Mouse (Mus musculus): ENCODE data around the gene Zdhhc5. TPM values are rescaled to one million over a fixed set of nuclear protein-coding genes. Genes with fewer than 3 reads are reported as not detected.

The Zdhhc5 gene
- polyA plus RNA-seq, 1 experiment from 2014 or later, result 30.2 TPM

- Histone ChIP-seq H3K9me3 (no peaks in the 10 kb centered on the region), H3K4me3 (peak overlapping the region; percentile 75), H3K4me1 (peaks cover 60% of the 10 kb centered on the region), H3K27me3 (replicated peaks; ENCODE audit: low read depth, poor library complexity, severe bottlenecking) (no peaks in the 10 kb centered on the region), H3K36me3 (replicated peaks) (peaks cover 26% of the 10 kb centered on the region), H3K27ac (replicated peaks) (peak overlapping the region; percentile 100)
- DNase-seq (ENCODE audit: low spot score), result peak; percentile 98
- WGBS, result under 1% methylated on average over 26 of the region's 26 CpGs
Observed at GRCm38 (mm10) chr2:84742451-84743283, 27.7 kb upstream of the Zdhhc5 start.

GRCm38 (mm10) chr2:84741841-84742450, 27.0 kb upstream of the Zdhhc5 start:
- peaks cover 67% of the 10 kb centered on the region for H3K4me1 ChIP-seq
- no peak for DNase-seq (ENCODE audit: low spot score)
- under 1% methylated on average over 5 of the region's 5 CpGs for WGBS
- no peaks in the 10 kb centered on the region for H3K9me3 ChIP-seq
- peaks cover 26% of the 10 kb centered on the region for H3K36me3 ChIP-seq (replicated peaks)
- peak overlapping the region; percentile 100 for H3K27ac ChIP-seq (replicated peaks)
- no peaks in the 10 kb centered on the region for H3K27me3 ChIP-seq (replicated peaks; ENCODE audit: low read depth, poor library complexity, severe bottlenecking)
- H3K4me3 ChIP-seq, result peak overlapping the region; percentile 75

DNA sequence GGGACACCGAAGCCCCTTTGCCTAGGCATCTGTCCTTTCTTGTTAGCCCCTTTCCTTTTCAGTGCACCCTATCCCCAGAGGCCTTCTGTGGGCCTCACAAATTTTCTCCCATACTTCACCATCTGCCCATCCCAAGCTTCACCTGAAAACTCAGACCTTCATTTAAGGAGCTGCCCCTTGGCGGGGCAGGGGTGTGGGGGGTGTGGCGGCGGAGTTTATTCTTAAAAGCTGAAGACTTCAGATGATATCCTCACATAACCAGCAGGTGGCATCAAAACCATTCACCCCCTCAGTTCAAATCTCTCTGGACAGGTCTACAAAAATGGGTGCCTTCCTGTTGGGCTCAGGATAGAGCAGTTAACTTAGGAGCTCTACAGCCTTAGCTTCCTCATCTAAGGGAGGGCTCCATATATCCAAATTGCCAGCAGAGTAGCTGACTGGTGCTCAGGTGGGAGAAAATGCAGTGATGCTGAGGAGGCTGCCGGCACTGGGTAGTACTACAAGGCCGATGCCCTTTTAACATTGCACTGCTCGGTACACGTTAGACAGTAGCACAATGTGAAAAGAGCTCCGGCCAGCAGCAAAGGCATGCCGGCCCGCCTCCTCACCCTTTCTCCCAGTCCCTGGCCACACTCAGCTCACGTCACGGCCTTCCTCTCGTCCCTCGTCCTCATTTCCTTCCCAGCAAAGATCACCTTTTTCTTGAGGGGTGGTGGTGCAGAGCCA, 25.8 kb upstream of the Zdhhc5 start:
- Histone ChIP-seq H3K4me3 (peak overlapping the region; percentile 75), H3K4me1 (peaks cover 79% of the 10 kb centered on the region), H3K27me3 (replicated peaks; ENCODE audit: low read depth, poor library complexity, severe bottlenecking) (no peaks in the 10 kb centered on the region), H3K27ac (replicated peaks) (peak overlapping the region; percentile 100), H3K9me3 (no peaks in the 10 kb centered on the region), H3K36me3 (replicated peaks) (peaks cover 26% of the 10 kb centered on the region)
- DNase-seq (ENCODE audit: low spot score), result peak; percentile 35
- WGBS, result 77% methylated on average over 15 of the region's 15 CpGs

DNA sequence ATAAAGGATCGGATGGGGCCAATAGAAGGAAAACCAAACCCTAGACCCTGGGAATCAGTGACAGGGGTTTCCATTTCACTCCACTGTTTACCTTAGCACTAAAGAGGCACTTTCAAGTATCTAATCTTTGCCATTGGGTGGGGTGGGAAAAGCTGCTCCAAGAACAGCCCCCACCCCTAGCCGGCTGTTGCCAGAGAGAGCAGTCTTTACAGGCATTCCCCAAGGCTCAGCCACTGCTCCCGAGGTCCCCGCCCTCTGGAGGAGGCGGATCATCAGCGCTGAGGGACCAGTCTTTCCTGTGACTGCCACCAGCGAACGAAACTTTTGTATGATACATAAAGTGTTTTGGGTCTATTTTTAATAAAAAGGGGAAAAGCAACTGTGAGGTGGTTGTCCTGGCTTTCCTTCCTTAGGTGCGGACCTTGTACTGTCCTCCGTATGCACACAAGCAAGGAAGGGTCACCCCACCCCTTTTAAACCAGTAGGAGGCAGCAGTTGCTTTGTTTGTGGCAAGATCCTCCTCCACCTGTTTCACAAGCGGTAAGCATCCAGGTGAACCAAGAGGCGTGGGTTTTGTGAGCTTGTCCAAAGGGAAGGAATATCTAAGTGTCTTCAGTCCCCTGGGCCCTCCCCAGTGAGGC, 23.4 kb upstream of the Zdhhc5 start:
- Histone ChIP-seq H3K27ac (replicated peaks) (peak overlapping the region; percentile 20), H3K9me3 (no peaks in the 10 kb centered on the region), H3K4me1 (peaks cover 93% of the 10 kb centered on the region), H3K27me3 (replicated peaks; ENCODE audit: low read depth, poor library complexity, severe bottlenecking) (no peaks in the 10 kb centered on the region), H3K36me3 (replicated peaks) (peaks cover 26% of the 10 kb centered on the region), H3K4me3 (peak overlapping the region; percentile 65)
- DNase-seq (ENCODE audit: low spot score), result peak; percentile 65
- 2% methylated on average over 12 of the region's 12 CpGs for WGBS

DNA sequence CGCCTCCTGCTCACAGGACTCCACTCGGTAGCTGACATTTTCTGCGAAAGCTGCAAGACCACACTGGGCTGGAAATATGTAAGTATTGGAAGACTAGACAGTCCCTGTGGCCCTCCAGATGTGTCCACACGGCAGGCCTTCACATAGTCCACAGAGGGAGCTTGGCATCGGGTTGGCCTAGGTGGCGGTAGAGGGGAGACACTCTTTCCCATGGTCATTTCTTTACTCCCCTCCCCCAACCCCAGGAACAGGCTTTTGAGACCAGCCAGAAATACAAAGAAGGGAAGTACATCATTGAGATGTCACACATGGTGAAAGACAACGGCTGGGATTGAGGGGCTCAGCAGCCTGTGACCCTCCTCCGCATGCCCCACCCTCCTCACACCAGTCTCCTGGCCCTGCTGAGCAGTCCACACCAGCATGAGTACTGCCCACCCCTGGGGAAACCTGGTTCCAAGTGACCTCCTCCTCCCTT, 22.5 kb upstream of the Zdhhc5 start:
- Histone ChIP-seq H3K27ac (replicated peaks) (peak overlapping the region; percentile 78), H3K27me3 (replicated peaks; ENCODE audit: low read depth, poor library complexity, severe bottlenecking) (no peaks in the 10 kb centered on the region), H3K4me3 (peak overlapping the region; percentile 65), H3K4me1 (peaks cover 96% of the 10 kb centered on the region), H3K9me3 (no peaks in the 10 kb centered on the region), H3K36me3 (replicated peaks) (peaks cover 26% of the 10 kb centered on the region)
- DNase-seq (ENCODE audit: low spot score), result peak; percentile 64
- 3% methylated on average over 8 of the region's 8 CpGs for WGBS

DNA sequence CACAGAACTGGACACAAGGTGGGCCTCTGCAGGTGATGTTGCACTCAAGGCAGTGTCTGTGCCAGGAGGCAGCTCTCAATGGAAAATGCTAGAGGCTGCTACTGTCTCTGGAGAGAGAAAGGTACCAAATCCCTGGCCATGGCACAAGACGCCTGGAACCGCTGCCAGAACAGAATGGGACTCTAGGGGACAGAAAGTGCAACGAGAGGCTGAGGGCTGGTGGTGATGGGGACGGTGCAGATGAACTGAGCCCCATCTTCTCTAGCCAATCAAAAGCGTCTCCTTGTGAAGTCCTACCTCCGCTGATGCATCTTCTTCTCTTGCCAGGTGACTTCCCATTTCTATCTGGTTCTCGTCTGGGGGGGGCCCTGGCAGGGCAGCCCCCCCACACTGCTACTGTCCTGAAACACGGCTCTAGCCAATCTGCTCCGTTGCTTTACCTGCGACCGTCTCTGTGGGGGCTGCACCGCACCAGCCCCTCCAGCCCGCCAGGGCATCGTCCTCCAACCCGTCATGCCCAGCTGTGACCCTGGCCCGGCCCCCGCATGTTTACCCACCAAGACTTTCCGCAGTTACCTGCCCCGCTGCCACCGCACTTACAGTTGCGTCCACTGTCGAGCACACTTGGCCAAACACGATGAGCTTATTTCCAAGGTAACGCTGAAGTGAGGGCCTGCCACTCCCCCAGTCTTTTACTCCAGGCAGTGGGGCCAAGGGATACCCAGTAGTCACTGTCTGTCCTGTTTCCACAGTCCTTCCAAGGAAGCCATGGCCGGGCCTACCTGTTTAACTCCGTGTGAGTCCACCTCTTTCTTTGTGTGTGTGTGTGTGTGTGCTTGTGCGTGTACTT, 21.6 kb upstream of the Zdhhc5 start:
- Histone ChIP-seq H3K4me1 (peaks cover 86% of the 10 kb centered on the region), H3K36me3 (replicated peaks) (peaks cover 20% of the 10 kb centered on the region), H3K27ac (replicated peaks) (peak overlapping the region; percentile 78), H3K9me3 (no peaks in the 10 kb centered on the region), H3K27me3 (replicated peaks; ENCODE audit: low read depth, poor library complexity, severe bottlenecking) (no peaks in the 10 kb centered on the region), H3K4me3 (peak overlapping the region; percentile 65)
- peak; percentile 55 for DNase-seq (ENCODE audit: low spot score)
- WGBS, result 6% methylated on average over 27 of the region's 27 CpGs

DNA sequence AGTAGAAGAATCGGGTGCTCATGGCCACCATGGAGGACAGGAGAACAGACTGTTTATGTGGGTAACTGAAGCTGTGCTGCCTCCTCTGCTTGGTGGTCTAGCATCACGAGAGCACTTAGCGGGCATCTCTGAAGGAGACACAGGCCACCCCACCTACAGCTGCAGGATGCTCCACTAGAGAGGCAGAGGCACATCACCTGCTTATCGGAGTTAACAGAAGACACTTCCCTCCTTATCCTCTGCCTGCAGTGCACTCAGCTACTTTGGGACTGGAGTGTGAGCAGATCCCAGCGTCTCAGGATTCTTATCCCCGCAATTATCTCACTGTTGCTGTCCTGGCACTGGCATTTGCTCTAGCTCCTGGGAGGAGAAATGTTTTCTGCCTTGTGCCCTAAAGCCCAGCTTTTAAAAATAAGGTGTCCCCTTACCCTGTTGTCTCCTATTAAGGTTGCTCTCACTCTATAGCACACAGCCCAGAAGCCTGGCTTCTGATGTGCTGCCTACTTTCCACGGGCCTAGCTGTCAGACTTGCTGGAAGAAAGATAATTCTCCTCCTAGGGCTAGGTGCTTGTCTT, 20.5 kb upstream of the Zdhhc5 start:
- WGBS, result 19% methylated on average over 7 of the region's 7 CpGs
- Histone ChIP-seq H3K36me3 (replicated peaks) (peaks cover 9% of the 10 kb centered on the region), H3K4me1 (peaks cover 75% of the 10 kb centered on the region), H3K27me3 (replicated peaks; ENCODE audit: low read depth, poor library complexity, severe bottlenecking) (no peaks in the 10 kb centered on the region), H3K27ac (replicated peaks) (peak overlapping the region; percentile 88), H3K4me3 (peak overlapping the region; percentile 65), H3K9me3 (no peaks in the 10 kb centered on the region)
- peak; percentile 44 for DNase-seq (ENCODE audit: low spot score)

DNA sequence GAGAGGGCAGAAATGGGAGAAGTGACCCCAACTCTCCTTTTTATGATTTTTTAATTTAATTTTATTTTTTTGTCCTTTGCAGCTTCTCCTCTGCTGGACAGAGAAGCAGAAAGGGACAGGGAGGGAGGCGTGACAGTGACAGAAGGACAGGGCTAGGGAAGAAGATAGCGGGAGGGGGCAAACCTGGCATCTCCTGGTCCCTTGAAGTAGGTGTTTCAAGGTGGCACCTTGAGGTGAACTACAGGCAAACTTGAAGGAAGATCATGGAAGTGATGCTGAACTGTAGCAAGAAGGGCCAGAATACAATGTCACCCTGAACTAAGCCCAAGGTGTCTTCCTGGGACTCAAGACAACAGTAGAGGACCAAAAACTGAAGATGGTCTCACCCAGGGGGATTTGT, 19.9 kb upstream of the Zdhhc5 start:
- Histone ChIP-seq H3K4me3 (peak overlapping the region; percentile 65), H3K36me3 (replicated peaks) (peaks cover 4% of the 10 kb centered on the region), H3K4me1 (peaks cover 70% of the 10 kb centered on the region), H3K27ac (replicated peaks) (peak overlapping the region; percentile 88), H3K27me3 (replicated peaks; ENCODE audit: low read depth, poor library complexity, severe bottlenecking) (no peaks in the 10 kb centered on the region), H3K9me3 (no peaks in the 10 kb centered on the region)
- WGBS, result 1% methylated on average over 2 of the region's 2 CpGs
- DNase-seq (ENCODE audit: low spot score), result no peak

DNA sequence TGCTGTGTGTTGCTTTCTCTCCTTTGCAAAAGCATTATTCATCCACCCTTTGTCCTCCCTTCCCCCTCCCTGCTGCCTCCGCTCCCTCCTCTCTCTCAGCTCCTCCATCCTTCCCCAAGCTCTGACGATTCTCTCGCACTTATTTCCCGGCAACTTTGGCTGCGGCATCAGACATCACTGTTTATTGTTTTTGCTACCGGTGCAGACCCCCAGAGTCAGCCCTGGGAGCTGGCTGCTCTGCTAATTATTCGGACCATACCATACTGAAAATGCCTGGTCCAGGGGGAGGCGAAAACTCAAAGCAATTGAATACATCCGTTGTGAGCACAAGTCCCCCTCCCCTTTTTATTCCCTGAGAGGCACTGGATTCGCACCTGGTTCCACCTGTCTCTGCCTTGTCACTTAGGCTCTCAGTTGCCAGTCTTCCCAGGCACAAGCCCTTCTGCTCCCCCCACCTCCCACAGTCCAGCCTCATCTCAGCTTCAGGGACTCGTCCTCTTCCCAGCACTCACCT, 19.4 kb upstream of the Zdhhc5 start:
- peak; percentile 68 for DNase-seq (ENCODE audit: low spot score)
- H3K4me1 ChIP-seq, result peaks cover 65% of the 10 kb centered on the region
- H3K4me3 ChIP-seq, result peak overlapping the region; percentile 65
- WGBS, result under 1% methylated on average over 11 of the region's 11 CpGs
- H3K9me3 ChIP-seq, result no peaks in the 10 kb centered on the region
- no peaks in the 10 kb centered on the region for H3K27me3 ChIP-seq (replicated peaks; ENCODE audit: low read depth, poor library complexity, severe bottlenecking)
- H3K36me3 ChIP-seq (replicated peaks), result no peaks in the 10 kb centered on the region
- peak overlapping the region; percentile 88 for H3K27ac ChIP-seq (replicated peaks)

GRCm38 (mm10) chr2:84733579-84734300, 18.8 kb upstream of the Zdhhc5 start, which contains the start of gene Ypel4:
Ypel4 (plus strand) TSS chr2:84734058.
- Histone ChIP-seq H3K27me3 (replicated peaks; ENCODE audit: low read depth, poor library complexity, severe bottlenecking) (no peaks in the 10 kb centered on the region), H3K36me3 (replicated peaks) (no peaks in the 10 kb centered on the region), H3K4me1 (peaks cover 58% of the 10 kb centered on the region), H3K27ac (replicated peaks) (peak within 1 kb of the TSS; percentile 88), H3K9me3 (no peaks in the 10 kb centered on the region), H3K4me3 (peak within 1 kb of the TSS; percentile 65)
- peak; percentile 70 for DNase-seq (ENCODE audit: low spot score)
- 2% methylated on average over 8 of the region's 8 CpGs for WGBS
